13 mouse cellular contexts compared by ENCODE assay signal in genomic region chr11:69028805-69029204, GRCm38 (mm10). TPM values are rescaled to one million over a fixed set of nuclear protein-coding genes. Genes with fewer than 3 reads are reported as not detected.
DNase-seq lines count a peak whose midpoint lies in the region; ATAC-seq and TF ChIP-seq lines count a peak whose summit lies in the region.
"Had no signal": no experiment of that assay in that cellular context is flagged by ENCODE, and none has a peak within 500 bp of the region (broad histone marks: within the 10 kb centered on the region; RNA-seq: fewer than 3 reads in every experiment).

No protein-coding gene starts in this region.

- H3K4me3 ChIP-seq in liver, embryonic 11.5 days (ENCODE audit: low read depth, low read length): no peak overlapping the region
- H3K4me3 ChIP-seq in bone marrow, adult 2 months (replicated peaks; ENCODE audit: control insufficient read depth, low read depth, low read length): no peak overlapping the region
- H3K4me3 ChIP-seq in forebrain, embryonic 11.5 days (ENCODE audit: low read depth, low read length): no peak overlapping the region
- H3K4me3 ChIP-seq: heart, embryonic 15.5 days had no signal

- no peaks in the 10 kb centered on the region for H3K4me1 ChIP-seq in liver, embryonic 11.5 days (replicated peaks; ENCODE audit: control insufficient read depth, insufficient read depth, low read length)
- H3K4me1 ChIP-seq in bone marrow, adult 2 months (ENCODE audit: control insufficient read depth, insufficient read depth, low read length): peaks cover 3% of the 10 kb centered on the region; the same call in 1 of the 2 replicates
- H3K4me1 ChIP-seq in forebrain, embryonic 11.5 days (replicated peaks; ENCODE audit: control insufficient read depth, insufficient read depth, low read length): no peaks in the 10 kb centered on the region
- H3K4me1 ChIP-seq: heart, embryonic 15.5 days had no signal

- 66% methylated on average over 2 of the region's 2 CpGs for WGBS in liver, embryonic 11.5 days
- 71% methylated on average over 2 of the region's 2 CpGs for WGBS in bone marrow, adult 2 months
- WGBS in forebrain, embryonic 11.5 days: 69% methylated on average over 2 of the region's 2 CpGs

- no peaks in the 10 kb centered on the region for H3K27me3 ChIP-seq in liver, embryonic 11.5 days (replicated peaks; ENCODE audit: control insufficient read depth, insufficient read depth, low read length)
- H3K27me3 ChIP-seq in forebrain, embryonic 11.5 days (ENCODE audit: control insufficient read depth, insufficient read depth, low read length): no peaks in the 10 kb centered on the region
- H3K27me3 ChIP-seq: heart, embryonic 15.5 days had no signal

- no peak for TF ChIP-seq POLR2A in bone marrow, adult 2 months (IDR thresholded peaks at IDR 0.05; ENCODE audit: borderline replicate concordance, control insufficient read depth, low read depth, low read length)

- TF ChIP-seq CTCF in bone marrow, adult 2 months (IDR thresholded peaks at IDR 0.05; ENCODE audit: control insufficient read depth, insufficient read depth, low read length): peak; percentile 16; the same call in 1 of the 2 replicates

- no peaks in the 10 kb centered on the region for H3K9me3 ChIP-seq in liver, embryonic 11.5 days (ENCODE audit: control insufficient read depth, low read length)
- H3K9me3 ChIP-seq in forebrain, embryonic 11.5 days (ENCODE audit: control insufficient read depth, low read length): no peaks in the 10 kb centered on the region
- H3K9me3 ChIP-seq: heart, embryonic 15.5 days had no signal

- peaks cover 48% of the 10 kb centered on the region for H3K36me3 ChIP-seq in liver, embryonic 11.5 days (ENCODE audit: control insufficient read depth, insufficient read depth, low read length)
- H3K36me3 ChIP-seq in forebrain, embryonic 11.5 days (ENCODE audit: control insufficient read depth, insufficient read depth, low read length): peaks cover 28% of the 10 kb centered on the region

- H3K4me2 ChIP-seq in liver, embryonic 11.5 days: no peak overlapping the region
- H3K4me2 ChIP-seq in forebrain, embryonic 11.5 days (ENCODE audit: low read depth, low read length, severe bottlenecking): no peak overlapping the region
- H3K4me2 ChIP-seq: heart, embryonic 15.5 days had no signal

- peak; percentile 62 for ATAC-seq in liver, embryonic 11.5 days (replicated peaks; ENCODE audit: low FRiP score)
- ATAC-seq in forebrain, embryonic 11.5 days (replicated peaks; ENCODE audit: low FRiP score): no peak

- DNase-seq in cerebellum, postnatal 10 days: peak; percentile 24 to 45
- DNase-seq in cerebellum, adult 9-10 months: no peak
- no peak for DNase-seq in liver, embryonic 11.5 days (ENCODE audit: low spot score)
- DNase-seq in liver: no peak
- peak; percentile 40 for DNase-seq in retina, postnatal 1 day
- no peak for DNase-seq in forebrain, embryonic 11.5 days (ENCODE audit: low spot score)
- no peak for DNase-seq in c-Kit-positive CD71-positive TER-119-positive erythroid progenitor cells, embryonic 14.5 days (ENCODE audit: low spot score)
- DNase-seq: adrenal gland, postnatal 36 days; cerebellum, postnatal 25 days; kidney, adult 18-20 months; thymus, postnatal 25 days had no signal

- H3K27ac ChIP-seq in liver, embryonic 11.5 days (ENCODE audit: low read depth, low read length): no peak overlapping the region
- no peak overlapping the region for H3K27ac ChIP-seq in bone marrow, adult 2 months (ENCODE audit: control insufficient read depth, insufficient read depth, low read depth, low read length, poor library complexity)
- no peak overlapping the region for H3K27ac ChIP-seq in forebrain, embryonic 11.5 days (ENCODE audit: low read depth, low read length)
- H3K27ac ChIP-seq: heart, embryonic 15.5 days had no signal

- no peak overlapping the region for H3K9ac ChIP-seq in liver, embryonic 11.5 days (ENCODE audit: low read depth, low read length)
- no peak overlapping the region for H3K9ac ChIP-seq in forebrain, embryonic 11.5 days (ENCODE audit: low read length)
- H3K9ac ChIP-seq: heart, embryonic 15.5 days had no signal

RNA-seq across cellular contexts. Expression of gene Ctc1, which starts 13.1 kb away (rescaled TPM):
- polyA plus RNA-seq in liver, embryonic 11.5 days (2014; fragmentation: Nextera tagmentation; extraction: Ambion mirVana): 57.5 and 60.5 TPM in 2 replicates
- polyA plus RNA-seq in bone marrow, adult 2 months (2011; ENCODE audit: insufficient read depth, insufficient read length, low replicate concordance, missing spikeins): 19.0 and 38.1 TPM in 2 replicates
- 94.0 and 95.7 TPM in 2 replicates for polyA plus RNA-seq in forebrain, embryonic 11.5 days (2014; fragmentation: Nextera tagmentation; extraction: Ambion mirVana)

RNA-seq across cellular contexts. Expression of gene Aurkb, which starts 16.6 kb away (rescaled TPM):
- polyA plus RNA-seq in liver, embryonic 11.5 days (2014; fragmentation: Nextera tagmentation; extraction: Ambion mirVana): 168 and 170 TPM in 2 replicates
- 53.2 and 100 TPM in 2 replicates for polyA plus RNA-seq in bone marrow, adult 2 months (2011; ENCODE audit: insufficient read depth, insufficient read length, low replicate concordance, missing spikeins)
- 199 and 209 TPM in 2 replicates for polyA plus RNA-seq in forebrain, embryonic 11.5 days (2014; fragmentation: Nextera tagmentation; extraction: Ambion mirVana)

RNA-seq across cellular contexts. Expression of gene Pfas, which starts 20.5 kb away (rescaled TPM):
- polyA plus RNA-seq in liver, embryonic 11.5 days (2014; fragmentation: Nextera tagmentation; extraction: Ambion mirVana): 60.2 and 64.9 TPM in 2 replicates
- 26.1 and 34.4 TPM in 2 replicates for polyA plus RNA-seq in bone marrow, adult 2 months (2011; ENCODE audit: insufficient read depth, insufficient read length, low replicate concordance, missing spikeins)
- 48.2 and 55.8 TPM in 2 replicates for polyA plus RNA-seq in forebrain, embryonic 11.5 days (2014; fragmentation: Nextera tagmentation; extraction: Ambion mirVana)

RNA-seq across cellular contexts. Expression of gene Borcs6, which starts 30.7 kb away (rescaled TPM):
- 5.9 and 6.6 TPM in 2 replicates for polyA plus RNA-seq in liver, embryonic 11.5 days (2014; fragmentation: Nextera tagmentation; extraction: Ambion mirVana)
- polyA plus RNA-seq in bone marrow, adult 2 months (2011; ENCODE audit: insufficient read depth, insufficient read length, low replicate concordance, missing spikeins): 16.4 and 18.4 TPM in 2 replicates
- 7.9 and 9.2 TPM in 2 replicates for polyA plus RNA-seq in forebrain, embryonic 11.5 days (2014; fragmentation: Nextera tagmentation; extraction: Ambion mirVana)

RNA-seq across cellular contexts. Expression of gene Tmem107, which starts 41.8 kb away (rescaled TPM):
- polyA plus RNA-seq in liver, embryonic 11.5 days (2014; fragmentation: Nextera tagmentation; extraction: Ambion mirVana): 39.1 and 43.5 TPM in 2 replicates
- polyA plus RNA-seq in bone marrow, adult 2 months (2011; ENCODE audit: insufficient read depth, insufficient read length, low replicate concordance, missing spikeins): 16.3 and 31.0 TPM in 2 replicates
- 60.3 and 60.6 TPM in 2 replicates for polyA plus RNA-seq in forebrain, embryonic 11.5 days (2014; fragmentation: Nextera tagmentation; extraction: Ambion mirVana)

Comparison
In these comparisons a context has a peak if more than half of its experiments do, and no peak if none do; other contexts are left out.
1. DNase-seq: peak in cerebellum, postnatal 10 days (2 of 2) and retina, postnatal 1 day (single experiment); none in cerebellum, adult 9-10 months (single experiment), liver, embryonic 11.5 days (single experiment), liver (single experiment), forebrain, embryonic 11.5 days (single experiment) and c-Kit-positive CD71-positive TER-119-positive erythroid progenitor cells, embryonic 14.5 days (single experiment).